Mouse (Mus musculus) ES-E14 (cell line): ENCODE results near the gene Pcna.

Experiments used
- CHD2 ChIP-seq: IDR thresholded peaks from 2 replicates; pipeline ENCODE4 v1.6.1; 2014; ENCODE audit warnings: mild to moderate bottlenecking, low read depth, low read length, inconsistent platforms
- ZC3H11A ChIP-seq: IDR thresholded peaks from 2 replicates; pipeline ENCODE4 v1.6.1; 2012; ENCODE audit warnings: low read depth, mild to moderate bottlenecking, inconsistent platforms, low read length, borderline replicate concordance

GRCm38 (mm10) chr2:132276249-132276648 lies 23.1 kb upstream of the Pcna start:
- TF ChIP-seq CHD2 (no peak), ZC3H11A (no peak)
